ENCODE assay signal across 7 mouse cellular contexts in genomic region chr19:6397582-6398249, GRCm38 (mm10). TPM values are rescaled to one million over a fixed set of nuclear protein-coding genes. Genes with fewer than 3 reads are reported as not detected.
DNase-seq lines count a peak whose midpoint lies in the region; ATAC-seq and TF ChIP-seq lines count a peak whose summit lies in the region.

No protein-coding gene starts in this region.

- H3K4me2 ChIP-seq in hindbrain, embryonic 13.5 days: peak overlapping the region; percentile 98; the same call in 1 of the 2 replicates
- no peak overlapping the region for H3K4me2 ChIP-seq in hindbrain, embryonic 11.5 days (replicated peaks; ENCODE audit: low read depth, low read length)
- 0 out of 2 replicates have a peak overlapping the region, but pooled peaks have one; percentile 92 for H3K4me2 ChIP-seq in stomach, embryonic 14.5 days (replicated peaks; ENCODE audit: low read depth, low read length)
- no peak overlapping the region for H3K4me2 ChIP-seq in stomach, postnatal 0 days (replicated peaks; ENCODE audit: low read depth)
- H3K4me2 ChIP-seq in liver, embryonic 16.5 days (ENCODE audit: low read depth, low read length): no peak overlapping the region

- no peak for TF ChIP-seq CTCF in stomach, postnatal 0 days (IDR thresholded peaks at IDR 0.05; ENCODE audit: low read depth)

- ATAC-seq in hindbrain, embryonic 13.5 days (ENCODE audit: low FRiP score): no peak
- ATAC-seq in hindbrain, embryonic 11.5 days (ENCODE audit: low FRiP score): no peak
- ATAC-seq in stomach, embryonic 14.5 days (ENCODE audit: insufficient number of reproducible peaks, insufficient read depth, low FRiP score, low read depth): no peak
- ATAC-seq in stomach, postnatal 0 days (ENCODE audit: low FRiP score, low TSS enrichment): no peak
- ATAC-seq in liver, embryonic 16.5 days (ENCODE audit: low read depth): no peak

- H3K9me3 ChIP-seq in hindbrain, embryonic 13.5 days: no peaks in the 10 kb centered on the region
- no peaks in the 10 kb centered on the region for H3K9me3 ChIP-seq in hindbrain, embryonic 11.5 days (ENCODE audit: control insufficient read depth, low read length)
- no peaks in the 10 kb centered on the region for H3K9me3 ChIP-seq in stomach, embryonic 14.5 days (ENCODE audit: control insufficient read depth, low read depth, low read length)
- H3K9me3 ChIP-seq in stomach, postnatal 0 days (ENCODE audit: control insufficient read depth, low read length): no peaks in the 10 kb centered on the region
- no peaks in the 10 kb centered on the region for H3K9me3 ChIP-seq in liver, embryonic 16.5 days (replicated peaks; ENCODE audit: control insufficient read depth, low read length)

- DNase-seq in hindbrain, embryonic 11.5 days (ENCODE audit: low spot score): no peak
- DNase-seq in stomach, postnatal 0 days (ENCODE audit: low spot score): no peak
- DNase-seq in frontal cortex, postnatal 10 days (ENCODE audit: low spot score in 2 of 2): no peak
- DNase-seq in Muller cell, postnatal 12 days (ENCODE audit: inconsistent ontology term): no peak

- no peak overlapping the region for H3K9ac ChIP-seq in hindbrain, embryonic 13.5 days
- no peak overlapping the region for H3K9ac ChIP-seq in hindbrain, embryonic 11.5 days (ENCODE audit: low read depth, low read length)
- H3K9ac ChIP-seq in stomach, embryonic 14.5 days (replicated peaks; ENCODE audit: low read depth, low read length): no peak overlapping the region
- no peak overlapping the region for H3K9ac ChIP-seq in stomach, postnatal 0 days (ENCODE audit: low read length)
- H3K9ac ChIP-seq in liver, embryonic 16.5 days (ENCODE audit: low read depth, low read length): no peak overlapping the region

- H3K36me3 ChIP-seq in hindbrain, embryonic 13.5 days: no peaks in the 10 kb centered on the region
- no peaks in the 10 kb centered on the region for H3K36me3 ChIP-seq in hindbrain, embryonic 11.5 days (ENCODE audit: control insufficient read depth, insufficient read depth, low read length)
- H3K36me3 ChIP-seq in stomach, embryonic 14.5 days (ENCODE audit: control insufficient read depth, insufficient read depth, low read length): no peaks in the 10 kb centered on the region
- no peaks in the 10 kb centered on the region for H3K36me3 ChIP-seq in stomach, postnatal 0 days (ENCODE audit: control insufficient read depth, insufficient read depth, low read length)
- no peaks in the 10 kb centered on the region for H3K36me3 ChIP-seq in liver, embryonic 16.5 days (ENCODE audit: control insufficient read depth, insufficient read depth)

- no peak overlapping the region for H3K27ac ChIP-seq in hindbrain, embryonic 13.5 days
- H3K27ac ChIP-seq in hindbrain, embryonic 11.5 days (ENCODE audit: low read depth, low read length): no peak overlapping the region
- H3K27ac ChIP-seq in stomach, embryonic 14.5 days (ENCODE audit: low read length): no peak overlapping the region
- H3K27ac ChIP-seq in stomach, postnatal 0 days (replicated peaks): no peak overlapping the region
- 0 out of 2 replicates have a peak overlapping the region, but pooled peaks have one; percentile 12 for H3K27ac ChIP-seq in liver, embryonic 16.5 days (ENCODE audit: low read length)

- TF ChIP-seq EP300 in stomach, postnatal 0 days (optimal IDR thresholded peaks at IDR 0.05): no peak

- H3K27me3 ChIP-seq in hindbrain, embryonic 13.5 days: peaks cover 26% of the 10 kb centered on the region
- peaks cover 22% of the 10 kb centered on the region for H3K27me3 ChIP-seq in hindbrain, embryonic 11.5 days (ENCODE audit: control insufficient read depth, insufficient read depth, low read length)
- H3K27me3 ChIP-seq in stomach, embryonic 14.5 days (ENCODE audit: control insufficient read depth, insufficient read depth, low read length): no peaks in the 10 kb centered on the region
- no peaks in the 10 kb centered on the region for H3K27me3 ChIP-seq in stomach, postnatal 0 days (ENCODE audit: control insufficient read depth, insufficient read depth, low read length)
- H3K27me3 ChIP-seq in liver, embryonic 16.5 days (ENCODE audit: control insufficient read depth, insufficient read depth, low read depth, low read length): peaks cover 36% of the 10 kb centered on the region

- peaks cover 41% of the 10 kb centered on the region for H3K4me1 ChIP-seq in hindbrain, embryonic 13.5 days (replicated peaks)
- H3K4me1 ChIP-seq in hindbrain, embryonic 11.5 days (replicated peaks; ENCODE audit: control insufficient read depth, insufficient read depth, low read length): peaks cover 13% of the 10 kb centered on the region
- peaks cover 20% of the 10 kb centered on the region for H3K4me1 ChIP-seq in stomach, embryonic 14.5 days (ENCODE audit: control insufficient read depth, insufficient read depth, low read length)
- no peaks in the 10 kb centered on the region for H3K4me1 ChIP-seq in stomach, postnatal 0 days (replicated peaks; ENCODE audit: control insufficient read depth, insufficient read depth)
- H3K4me1 ChIP-seq in liver, embryonic 16.5 days (ENCODE audit: control insufficient read depth, low read depth, low read length): peaks cover 7% of the 10 kb centered on the region

- H3K4me3 ChIP-seq in hindbrain, embryonic 13.5 days: no peak overlapping the region
- H3K4me3 ChIP-seq in hindbrain, embryonic 11.5 days (ENCODE audit: low read depth, low read length): no peak overlapping the region
- no peak overlapping the region for H3K4me3 ChIP-seq in stomach, embryonic 14.5 days (ENCODE audit: low read depth, low read length)
- no peak overlapping the region for H3K4me3 ChIP-seq in stomach, postnatal 0 days (ENCODE audit: low read depth, low read length)
- no peak overlapping the region for H3K4me3 ChIP-seq in liver, embryonic 16.5 days (ENCODE audit: low read depth, low read length)

- 81% methylated on average over 22 of the region's 22 CpGs for WGBS in hindbrain, embryonic 13.5 days
- WGBS in hindbrain, embryonic 11.5 days: 85% methylated on average over 22 of the region's 22 CpGs
- 84% methylated on average over 22 of the region's 22 CpGs for WGBS in stomach, embryonic 14.5 days
- WGBS in stomach, postnatal 0 days: 83% methylated on average over 22 of the region's 22 CpGs
- WGBS in liver, embryonic 16.5 days (ENCODE audit: insufficient replicate concordance): 76% methylated on average over 22 of the region's 22 CpGs

RNA-seq across cellular contexts. Expression of gene Rasgrp2, which starts 1.4 kb away (rescaled TPM):
- 42.0 and 43.2 TPM in 2 replicates for polyA plus RNA-seq in hindbrain, embryonic 13.5 days (2015; fragmentation: Nextera tagmentation; extraction: Ambion mirVana)
- 16.0 and 18.0 TPM in 2 replicates for polyA plus RNA-seq in hindbrain, embryonic 11.5 days (2014; fragmentation: Nextera tagmentation; extraction: Ambion mirVana)
- 38.6 and 47.8 TPM in 2 replicates for polyA plus RNA-seq in stomach, embryonic 14.5 days (2014; fragmentation: Nextera tagmentation; extraction: Ambion mirVana)
- polyA plus RNA-seq in stomach, postnatal 0 days (2015; fragmentation: Nextera tagmentation; extraction: Ambion mirVana): 53.4 and 57.3 TPM in 2 replicates
- 78.8 and 81.7 TPM in 2 replicates for polyA plus RNA-seq in liver, embryonic 16.5 days (2015; fragmentation: Nextera tagmentation; extraction: Ambion mirVana)

RNA-seq across cellular contexts. Expression of gene Pygm, which starts 13.5 kb away (rescaled TPM):
- polyA plus RNA-seq in hindbrain, embryonic 13.5 days (2015; fragmentation: Nextera tagmentation; extraction: Ambion mirVana): 4.9 and 5.7 TPM in 2 replicates
- polyA plus RNA-seq in hindbrain, embryonic 11.5 days (2014; fragmentation: Nextera tagmentation; extraction: Ambion mirVana): 1.6 and 2.1 TPM in 2 replicates
- polyA plus RNA-seq in stomach, embryonic 14.5 days (2014; fragmentation: Nextera tagmentation; extraction: Ambion mirVana): 9.3 and 10.1 TPM in 2 replicates
- polyA plus RNA-seq in stomach, postnatal 0 days (2015; fragmentation: Nextera tagmentation; extraction: Ambion mirVana): 8.0 and 10.5 TPM in 2 replicates
- polyA plus RNA-seq in liver, embryonic 16.5 days (2015; fragmentation: Nextera tagmentation; extraction: Ambion mirVana): 5.8 and 11.2 TPM in 2 replicates

RNA-seq across cellular contexts. Expression of gene Nrxn2, which starts 20.8 kb away (rescaled TPM):
- 23.5 and 27.7 TPM in 2 replicates for polyA plus RNA-seq in hindbrain, embryonic 13.5 days (2015; fragmentation: Nextera tagmentation; extraction: Ambion mirVana)
- 13.6 and 14.3 TPM in 2 replicates for polyA plus RNA-seq in hindbrain, embryonic 11.5 days (2014; fragmentation: Nextera tagmentation; extraction: Ambion mirVana)
- 2.5 and 2.6 TPM in 2 replicates for polyA plus RNA-seq in stomach, embryonic 14.5 days (2014; fragmentation: Nextera tagmentation; extraction: Ambion mirVana)
- 0.83 and 1.3 TPM in 2 replicates for polyA plus RNA-seq in stomach, postnatal 0 days (2015; fragmentation: Nextera tagmentation; extraction: Ambion mirVana)
- polyA plus RNA-seq in liver, embryonic 16.5 days (2015; fragmentation: Nextera tagmentation; extraction: Ambion mirVana): 0.39 and 0.50 TPM in 2 replicates

RNA-seq across cellular contexts. Expression of gene Sf1, which starts 34.2 kb away (rescaled TPM):
- 103 and 107 TPM in 2 replicates for polyA plus RNA-seq in hindbrain, embryonic 13.5 days (2015; fragmentation: Nextera tagmentation; extraction: Ambion mirVana)
- polyA plus RNA-seq in hindbrain, embryonic 11.5 days (2014; fragmentation: Nextera tagmentation; extraction: Ambion mirVana): 156 and 178 TPM in 2 replicates
- 126 and 139 TPM in 2 replicates for polyA plus RNA-seq in stomach, embryonic 14.5 days (2014; fragmentation: Nextera tagmentation; extraction: Ambion mirVana)
- 42.3 and 52.0 TPM in 2 replicates for polyA plus RNA-seq in stomach, postnatal 0 days (2015; fragmentation: Nextera tagmentation; extraction: Ambion mirVana)
- 52.1 and 58.4 TPM in 2 replicates for polyA plus RNA-seq in liver, embryonic 16.5 days (2015; fragmentation: Nextera tagmentation; extraction: Ambion mirVana)

RNA-seq across cellular contexts. Expression of gene Map4k2, which starts 56.8 kb away (rescaled TPM):
- polyA plus RNA-seq in hindbrain, embryonic 13.5 days (2015; fragmentation: Nextera tagmentation; extraction: Ambion mirVana): 17.5 and 17.6 TPM in 2 replicates
- 6.7 and 8.5 TPM in 2 replicates for polyA plus RNA-seq in hindbrain, embryonic 11.5 days (2014; fragmentation: Nextera tagmentation; extraction: Ambion mirVana)
- polyA plus RNA-seq in stomach, embryonic 14.5 days (2014; fragmentation: Nextera tagmentation; extraction: Ambion mirVana): 10.0 TPM in 2 replicates
- polyA plus RNA-seq in stomach, postnatal 0 days (2015; fragmentation: Nextera tagmentation; extraction: Ambion mirVana): 5.2 and 5.7 TPM in 2 replicates
- 8.2 and 8.6 TPM in 2 replicates for polyA plus RNA-seq in liver, embryonic 16.5 days (2015; fragmentation: Nextera tagmentation; extraction: Ambion mirVana)

Comparison
In these comparisons a context has a peak if more than half of its experiments do, and no peak if none do; other contexts are left out.
1. H3K4me2 ChIP-seq: peak in hindbrain, embryonic 13.5 days (single experiment) and stomach, embryonic 14.5 days (single experiment); none in hindbrain, embryonic 11.5 days (single experiment), stomach, postnatal 0 days (single experiment) and liver, embryonic 16.5 days (single experiment).